Mouse (Mus musculus) lung, embryonic 14.5 days (tissue): ENCODE measurements around the gene Trabd2b. TPM values are rescaled to one million over a fixed set of nuclear protein-coding genes. Genes with fewer than 3 reads are reported as not detected.

Source experiments
- ATAC-seq: fragments of 200-750 bp; cut with Nextera tagmentation; 2 replicates; pipeline ENCODE4 v1.8.0; 2017; ENCODE audit warnings: mild to moderate bottlenecking, moderate TSS enrichment, moderate library complexity; ENCODE audit not compliant: insufficient read depth
- DNase-seq: peaks from one replicate; pipeline ENCODE4 v3.0.0-alpha.2; 2015
- H3K27ac ChIP-seq: fragments of 300-500 bp; sonication (generic); 2 replicates; pipeline ENCODE4 v1.5.1; 2014; ENCODE audit warnings: low read depth, mild to moderate bottlenecking, moderate library complexity
- H3K27me3 ChIP-seq: fragments of 300-500 bp; sonication (generic); 2 replicates; pipeline ENCODE4 v1.6.1; 2014; ENCODE audit warnings: low read length, control low read depth; ENCODE audit not compliant: insufficient read depth
- H3K36me3 ChIP-seq: fragments of 300-500 bp; sonication (generic); 2 replicates; pipeline ENCODE4 v1.6.1; 2014; ENCODE audit warnings: control low read depth; ENCODE audit not compliant: insufficient read depth
- H3K4me1 ChIP-seq: fragments of 300-500 bp; sonication (generic); 2 replicates; pipeline ENCODE4 v1.6.1; 2014; ENCODE audit warnings: antibody characterized with exemption, control low read depth; ENCODE audit not compliant: insufficient read depth
- H3K4me2 ChIP-seq: fragments of 300-500 bp; sonication (generic); 2 replicates; pipeline ENCODE4 v1.6.1; 2014; ENCODE audit warnings: mild to moderate bottlenecking
- H3K4me3 ChIP-seq: fragments of 300-500 bp; sonication (generic); 2 replicates; pipeline ENCODE4 v1.5.1; 2014; ENCODE audit warnings: low read depth, low read length
- H3K9ac ChIP-seq: fragments of 300-500 bp; sonication (generic); 2 replicates; pipeline ENCODE4 v1.6.1; 2014
- H3K9me3 ChIP-seq: fragments of 300-500 bp; sonication (generic); 2 replicates; pipeline ENCODE4 v1.6.1; 2016; ENCODE audit warnings: low read depth, low read length, control low read depth
- CTCF ChIP-seq: IDR thresholded peaks from 2 replicates; pipeline ENCODE4 v1.5.1; 2016; ENCODE audit warnings: antibody characterized with exemption, low read depth
- WGBS: fragments of 180-500 bp; shearing (Covaris S2); extraction: QIAGEN DNeasy Blood & Tissue Kit; methylation state at CpG from one replicate; pipeline ENCODE4 v1.1.7; 2014; 5-methylcytosine and 5-hydroxymethylcytosine counted together
- polyA plus RNA-seq: library from polyadenylated mRNA; unstranded; fragments of >200 nt; fragmentation: Nextera tagmentation; extraction: Ambion mirVana; gene quantifications from 2 replicates; pipeline ENCODE4 v1.2.1, GENCODE M21; 2014

Gene Trabd2b
- polyA plus RNA-seq, 1 experiment from 2014 or later, result 4.6 TPM

DNA sequence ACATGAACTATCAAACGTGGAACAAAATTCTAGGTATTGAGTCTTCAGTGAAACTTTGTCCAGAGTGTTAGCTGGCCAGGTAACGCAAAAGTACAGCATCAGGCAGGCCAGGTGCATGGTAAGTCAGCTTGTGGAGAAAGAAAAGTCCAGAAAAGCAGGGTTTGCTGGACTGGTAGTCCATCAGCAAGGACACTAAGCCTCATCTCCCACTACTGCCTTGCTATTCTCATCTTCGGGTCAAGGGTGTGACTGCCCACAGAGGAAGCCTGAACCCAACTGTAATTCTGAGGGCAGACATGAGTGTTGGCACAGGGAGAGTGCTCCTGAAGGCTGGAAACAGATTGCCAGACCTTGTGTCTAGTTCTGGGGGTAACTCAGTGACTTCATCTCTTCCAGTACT is 111.5 kb downstream of the Trabd2b start:
- TF ChIP-seq CTCF, result no peak
- DNase-seq (no peak), ATAC-seq (no peak)
- 84% methylated on average over 3 of the region's 3 CpGs for WGBS
- H3K4me2 ChIP-seq, result no peak overlapping the region
- no peaks in the 10 kb centered on the region for H3K27me3 ChIP-seq
- no peaks in the 10 kb centered on the region for H3K9me3 ChIP-seq
- H3K4me3 ChIP-seq, result no peak overlapping the region
- H3K36me3 ChIP-seq, result no peaks in the 10 kb centered on the region
- H3K4me1 ChIP-seq, result peaks cover 12% of the 10 kb centered on the region
- H3K27ac ChIP-seq, result no peak overlapping the region
- H3K9ac ChIP-seq, result no peak overlapping the region

DNA sequence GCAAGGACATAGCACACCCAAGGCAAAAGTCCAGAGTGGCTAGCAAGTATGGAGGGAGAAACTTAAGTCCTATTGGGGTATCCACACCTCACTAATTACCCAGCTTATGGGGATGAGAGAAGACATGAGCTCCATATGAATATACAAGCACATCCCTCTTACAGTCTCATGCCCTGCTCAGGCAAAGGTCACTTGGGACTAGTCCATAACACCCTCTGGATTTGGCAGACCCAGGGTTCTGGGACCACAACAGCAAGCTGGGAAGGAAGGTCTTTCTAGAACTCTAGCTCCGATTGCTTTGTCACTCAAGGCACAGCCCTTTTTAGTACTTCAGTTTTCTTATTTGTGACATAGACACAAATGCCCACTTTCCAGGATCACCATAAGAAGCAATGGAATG is 112.0 kb downstream of the Trabd2b start:
- no peak overlapping the region for H3K4me3 ChIP-seq
- ATAC-seq (no peak), DNase-seq (no peak)
- WGBS, result 97% methylated on average over 1 of the region's 1 CpGs
- no peak overlapping the region for H3K4me2 ChIP-seq
- no peaks in the 10 kb centered on the region for H3K27me3 ChIP-seq
- H3K36me3 ChIP-seq, result no peaks in the 10 kb centered on the region
- no peaks in the 10 kb centered on the region for H3K9me3 ChIP-seq
- TF ChIP-seq CTCF, result no peak
- H3K9ac ChIP-seq, result no peak overlapping the region
- H3K4me1 ChIP-seq, result peaks cover 12% of the 10 kb centered on the region
- no peak overlapping the region for H3K27ac ChIP-seq

DNA sequence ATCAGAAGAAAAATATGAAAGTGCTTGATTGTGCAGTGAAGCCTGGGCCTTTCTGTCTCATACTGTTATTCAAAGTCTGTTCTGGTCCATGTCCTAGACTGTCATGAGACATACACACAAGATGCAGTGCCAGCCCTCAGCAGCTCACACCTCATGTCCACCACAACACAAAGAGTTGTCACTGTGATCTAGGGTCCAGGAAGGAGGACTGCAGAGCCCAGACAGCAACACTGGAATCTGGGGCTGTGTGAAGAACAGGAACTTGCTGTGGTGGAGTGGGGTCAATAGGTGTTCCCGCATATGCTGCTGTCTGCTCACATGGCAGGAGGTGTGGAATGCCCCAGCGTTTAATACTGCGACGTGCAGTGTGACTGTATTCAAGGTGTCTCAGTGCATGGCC is 112.8 kb downstream of the Trabd2b start:
- no peak for DNase-seq
- no peak for TF ChIP-seq CTCF
- H3K27ac ChIP-seq, result no peak overlapping the region
- no peaks in the 10 kb centered on the region for H3K36me3 ChIP-seq
- no peaks in the 10 kb centered on the region for H3K27me3 ChIP-seq
- no peak overlapping the region for H3K4me3 ChIP-seq
- peaks cover 12% of the 10 kb centered on the region for H3K4me1 ChIP-seq
- H3K9ac ChIP-seq, result no peak overlapping the region
- H3K9me3 ChIP-seq, result no peaks in the 10 kb centered on the region
- H3K4me2 ChIP-seq, result no peak overlapping the region
- ATAC-seq, result no peak
- 67% methylated on average over 4 of the region's 4 CpGs for WGBS

DNA sequence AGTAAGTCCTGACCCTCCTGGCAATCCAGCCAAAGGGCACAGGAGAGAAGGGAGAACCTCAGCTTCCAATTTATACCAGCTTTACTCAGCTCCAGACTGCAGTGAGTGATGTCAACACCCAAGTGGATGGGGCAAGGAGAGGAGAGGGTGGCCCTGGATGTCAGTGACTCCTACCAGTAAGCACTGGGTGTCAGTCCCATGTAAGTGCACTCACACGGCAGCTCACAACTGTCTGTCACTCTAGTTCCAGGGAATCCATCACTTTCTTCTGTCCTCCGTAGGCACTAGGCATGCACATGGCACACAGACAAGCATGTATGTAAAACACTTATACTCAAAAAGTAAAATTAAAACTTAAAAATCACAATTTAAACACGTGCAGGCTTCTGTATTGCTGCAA is 113.4 kb downstream of the Trabd2b start:
- 72% methylated on average over 3 of the region's 3 CpGs for WGBS
- TF ChIP-seq CTCF, result no peak
- Histone ChIP-seq H3K36me3 (no peaks in the 10 kb centered on the region), H3K9me3 (no peaks in the 10 kb centered on the region), H3K4me2 (no peak overlapping the region), H3K4me3 (no peak overlapping the region), H3K27ac (no peak overlapping the region), H3K4me1 (peaks cover 12% of the 10 kb centered on the region), H3K27me3 (no peaks in the 10 kb centered on the region), H3K9ac (no peak overlapping the region)
- ATAC-seq (no peak), DNase-seq (no peak)

DNA sequence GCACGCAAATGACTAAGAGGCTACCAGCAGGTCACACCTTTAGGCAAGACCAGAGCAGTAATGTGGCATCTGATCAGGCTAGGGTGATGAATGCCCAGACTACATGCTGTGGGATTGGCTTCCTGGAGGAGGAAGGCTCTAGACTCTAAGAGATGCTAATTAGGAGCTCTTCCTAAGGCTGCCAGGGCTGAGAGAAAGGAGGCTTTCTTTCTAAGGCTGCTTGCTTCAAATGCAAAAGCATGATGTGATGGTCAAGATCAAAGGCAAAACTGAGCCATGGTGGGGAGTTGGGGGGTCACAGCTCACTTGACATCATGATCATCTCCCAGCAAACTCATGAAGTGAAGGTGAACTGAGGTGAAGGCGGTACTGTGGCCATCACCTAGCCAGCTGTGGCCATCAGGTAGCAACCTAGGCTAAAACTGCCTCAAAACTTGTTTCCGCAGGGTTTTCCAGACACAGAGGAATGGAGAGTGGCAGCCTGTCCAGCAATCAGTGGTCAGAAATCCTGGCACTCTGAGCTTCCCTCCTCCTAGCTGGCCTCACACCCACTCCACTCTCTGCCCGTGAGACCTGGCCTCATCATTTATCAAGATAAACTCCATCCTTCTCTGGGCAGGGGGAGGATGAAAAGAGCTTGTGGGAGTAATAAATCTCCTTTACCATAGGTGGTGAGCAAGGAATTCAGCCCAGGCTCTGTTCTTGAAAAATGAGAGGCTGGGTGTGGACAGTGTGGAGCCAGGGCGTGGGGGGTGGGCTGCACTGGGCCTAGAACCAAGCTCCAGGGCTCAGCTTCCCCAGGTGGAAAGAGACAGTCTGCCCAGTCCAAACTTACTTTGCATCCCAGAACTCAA is 117.0 kb downstream of the Trabd2b start:
- Histone ChIP-seq H3K9me3 (no peaks in the 10 kb centered on the region), H3K4me2 (no peak overlapping the region), H3K4me3 (no peak overlapping the region), H3K27me3 (no peaks in the 10 kb centered on the region), H3K4me1 (no peaks in the 10 kb centered on the region), H3K27ac (no peak overlapping the region), H3K36me3 (no peaks in the 10 kb centered on the region), H3K9ac (no peak overlapping the region)
- no peak for TF ChIP-seq CTCF
- peak; percentile 52; the same call in 1 of the 2 replicates for ATAC-seq
- WGBS, result 59% methylated on average over 5 of the region's 5 CpGs
- DNase-seq, result no peak

DNA sequence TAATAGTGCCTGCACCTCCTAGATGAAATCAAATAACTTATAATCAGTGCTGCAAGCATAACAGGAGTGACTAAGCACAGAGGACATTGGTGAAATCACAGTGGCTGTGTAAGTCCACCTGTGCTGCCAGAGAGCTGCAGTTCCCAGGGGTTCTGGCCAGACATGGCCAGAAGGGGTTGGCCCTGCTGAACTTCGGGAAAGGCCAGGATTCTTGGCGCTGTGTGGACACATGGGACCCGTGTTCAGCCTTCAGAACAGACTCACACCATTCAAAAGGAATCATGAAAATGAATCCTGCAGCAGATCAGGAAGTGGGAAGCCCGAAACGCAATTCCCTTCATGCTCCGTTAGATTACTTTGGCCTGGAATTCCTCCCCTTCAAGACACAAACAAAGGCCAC is 125.1 kb downstream of the Trabd2b start:
- no peak overlapping the region for H3K4me3 ChIP-seq
- H3K4me2 ChIP-seq, result no peak overlapping the region
- H3K9ac ChIP-seq, result no peak overlapping the region
- H3K27me3 ChIP-seq, result no peaks in the 10 kb centered on the region
- 0 out of 2 replicates have a peak, but pooled peaks cover 3% of the 10 kb centered on the region for H3K4me1 ChIP-seq
- H3K36me3 ChIP-seq, result no peaks in the 10 kb centered on the region
- DNase-seq (no peak), ATAC-seq (no peak)
- H3K27ac ChIP-seq, result no peak overlapping the region
- H3K9me3 ChIP-seq, result no peaks in the 10 kb centered on the region
- no peak for TF ChIP-seq CTCF
- WGBS, result 59% methylated on average over 6 of the region's 6 CpGs

DNA sequence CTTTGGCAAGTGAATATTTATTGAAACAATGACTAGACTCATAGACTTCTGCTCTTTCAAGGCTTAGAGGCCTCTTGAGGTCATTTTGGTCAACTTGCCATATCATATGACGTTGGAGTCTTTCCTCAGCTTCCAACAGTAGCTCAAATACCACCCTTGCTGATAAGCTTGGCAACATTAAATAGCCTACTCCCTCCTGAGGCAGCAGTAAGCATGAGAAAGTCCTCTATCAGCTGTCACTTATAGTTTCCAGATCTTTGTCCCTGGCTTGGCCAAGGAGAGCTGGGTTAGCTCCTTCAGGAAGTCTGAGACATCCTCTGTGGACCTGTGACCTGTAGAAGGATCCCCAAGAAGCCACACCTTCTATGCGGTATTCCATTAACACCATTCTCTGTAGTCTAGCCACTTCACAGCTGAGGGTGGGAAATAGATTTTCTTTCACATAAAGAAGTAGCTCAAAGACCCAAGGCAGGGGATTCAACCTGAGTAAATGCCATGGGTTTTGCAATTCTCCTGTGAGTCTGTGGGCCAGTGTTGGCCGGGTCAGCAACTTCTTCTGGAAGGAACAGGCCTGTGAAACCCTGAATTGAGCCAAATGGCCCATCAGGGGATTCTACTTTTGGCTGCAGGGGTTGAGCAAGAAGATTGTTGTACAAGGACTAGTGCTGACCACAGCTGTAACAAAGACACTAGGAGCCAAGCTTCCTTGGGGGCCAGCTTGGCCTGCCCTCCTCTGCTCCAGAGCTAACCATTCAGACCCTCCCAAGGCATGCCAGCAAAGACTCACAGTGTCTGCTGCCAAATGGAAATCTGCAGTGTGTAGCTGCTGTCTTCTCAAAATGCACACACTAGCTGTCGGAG is 127.6 kb downstream of the Trabd2b start:
- Histone ChIP-seq H3K4me2 (no peak overlapping the region), H3K9me3 (no peaks in the 10 kb centered on the region), H3K27ac (no peak overlapping the region), H3K36me3 (no peaks in the 10 kb centered on the region), H3K27me3 (no peaks in the 10 kb centered on the region), H3K4me3 (no peak overlapping the region), H3K9ac (no peak overlapping the region), H3K4me1 (0 out of 2 replicates have a peak, but pooled peaks cover 3% of the 10 kb centered on the region)
- DNase-seq (peak; percentile 11), ATAC-seq (no peak)
- 66% methylated on average over 4 of the region's 4 CpGs for WGBS
- TF ChIP-seq CTCF, result no peak
